Mouse (Mus musculus) myocyte (in vitro differentiated cells): ENCODE data around the gene Kazald1.

Experiments used
- CEBPB ChIP-seq: IDR thresholded peaks from 2 replicates; pipeline ENCODE4 v1.6.1; 2011; ENCODE audit warnings: mild to moderate bottlenecking, moderate library complexity; ENCODE audit not compliant: poor library complexity, insufficient read depth, severe bottlenecking
- E2F4 ChIP-seq: IDR thresholded peaks from one replicate; pipeline ENCODE4 v1.6.1; 2011; ENCODE audit warnings: mild to moderate bottlenecking, control low read depth, moderate library complexity; ENCODE audit not compliant: insufficient read depth
- MAX ChIP-seq: IDR thresholded peaks from one replicate; pipeline ENCODE4 v1.6.1; 2011; ENCODE audit warnings: low read depth, mild to moderate bottlenecking, control low read depth
- MYOD1 ChIP-seq, 3 experiments: IDR thresholded peaks; one replicate each; pipeline ENCODE4 v1.6.1; 2011; ENCODE audit warnings: control low read depth in 2 of 3, low read depth in 2 of 3, mild to moderate bottlenecking in 2 of 3, moderate library complexity in 1 of 3; ENCODE audit not compliant: insufficient read length in 2 of 3, control insufficient read depth in 1 of 3
- MYOG ChIP-seq, 3 experiments: IDR thresholded peaks; one replicate each; pipeline ENCODE4 v1.6.1; 2011; ENCODE audit warnings: control low read depth in 2 of 3, low read depth in 2 of 3, mild to moderate bottlenecking in 2 of 3; ENCODE audit not compliant: insufficient read length in 2 of 3, control insufficient read depth in 1 of 3, insufficient read depth in 1 of 3
- POLR2A ChIP-seq: IDR thresholded peaks from one replicate; pipeline ENCODE4 v1.6.1; 2011; ENCODE audit warnings: low read depth, mild to moderate bottlenecking, control low read depth, moderate library complexity; ENCODE audit not compliant: insufficient read length
- REST ChIP-seq: IDR thresholded peaks from one replicate; pipeline ENCODE4 v1.6.1; 2011; ENCODE audit warnings: mild to moderate bottlenecking, control low read depth, moderate library complexity; ENCODE audit not compliant: insufficient read depth, insufficient read length
- SRF ChIP-seq: IDR thresholded peaks from one replicate; pipeline ENCODE4 v1.6.1; 2011; ENCODE audit warnings: low read depth; ENCODE audit not compliant: control insufficient read depth, insufficient read length
- TCF3 ChIP-seq: IDR thresholded peaks from one replicate; pipeline ENCODE4 v1.6.1; 2011; ENCODE audit warnings: low read depth, control low read depth; ENCODE audit not compliant: insufficient read length

GRCm38 (mm10) chr19:45065226-45065625 is 9.8 kb upstream of the Kazald1 start:
- TF ChIP-seq POLR2A, result no peak
- no peak for TF ChIP-seq MAX
- TF ChIP-seq MYOD1 (IDR thresholded peaks at IDR 0.05; ENCODE audit: control insufficient read depth in 1 of 3, insufficient read length in 2 of 3, low read depth in 2 of 3), result no peak
- no peak for TF ChIP-seq E2F4
- no peak for TF ChIP-seq MYOG (IDR thresholded peaks at IDR 0.05; ENCODE audit: control insufficient read depth in 1 of 3, insufficient read depth in 1 of 3, insufficient read length in 2 of 3, low read depth in 2 of 3)
- no peak for TF ChIP-seq REST
- no peak for TF ChIP-seq CEBPB
- TF ChIP-seq TCF3, result no peak
- TF ChIP-seq SRF, result no peak
